Mouse (Mus musculus) brain, embryonic 14.5 days (tissue): ENCODE measurements at regions not wholly inside any gene's neighbourhood (a gene's known extent, or its start where the extent isn't known, plus 50 kb on each side); places are given as distances from the start of the nearest gene placed in this dataset.
A peak's percentile ranks its signal among the peaks of the same experiment; 100 is the strongest.

Experiments used
- DNase-seq: peaks from one replicate; pipeline ENCODE4 v3.0.0-alpha.2; 2011; ENCODE audit warnings: low read depth
- CTCF ChIP-seq: fragments of 200-500 bp; IDR thresholded peaks from 2 replicates; pipeline ENCODE4 v1.5.1; 2012; ENCODE audit warnings: inconsistent platforms, mild to moderate bottlenecking, moderate library complexity, borderline replicate concordance; ENCODE audit not compliant: insufficient read depth, insufficient read length; ENCODE audit errors: extremely low read depth
- POLR2A ChIP-seq: fragments of 200-500 bp; IDR thresholded peaks from 2 replicates; pipeline ENCODE4 v1.6.1; 2012; ENCODE audit warnings: mild to moderate bottlenecking, inconsistent platforms, borderline replicate concordance; ENCODE audit not compliant: poor library complexity, insufficient read depth, insufficient read length, severe bottlenecking; ENCODE audit errors: extremely low read depth

GRCm38 (mm10) chr2:83507901-83508300 is 136.3 kb upstream of the Zc3h15 start:
- no peak for DNase-seq
- TF ChIP-seq POLR2A: no peak
- TF ChIP-seq CTCF: no peak

GRCm38 (mm10) chr2:83549454-83549853 is 94.8 kb upstream of the Zc3h15 start:
- DNase-seq: no peak
- no peak for TF ChIP-seq CTCF
- no peak for TF ChIP-seq POLR2A

GRCm38 (mm10) chr2:83552329-83552728 is 91.9 kb upstream of the Zc3h15 start:
- TF ChIP-seq POLR2A (no peak), CTCF (peak; percentile 17; the same call in 1 of the 2 replicates)
- peak; percentile 7 for DNase-seq
